Mouse (Mus musculus) ovary, adult 18-20 months (tissue): ENCODE measurements around the gene Tspan31.
"Not testable (repeated sequence)": the region's sequence is repeated elsewhere in the genome, so short reads cannot be mapped to it uniquely, and the experiment has no call there.

ENCODE experiments used
- DNase-seq: peaks from one replicate; pipeline ENCODE4 v3.0.0; 2022; ENCODE audit warnings: low spot score, mixed read lengths

Gene Tspan31

DNA sequence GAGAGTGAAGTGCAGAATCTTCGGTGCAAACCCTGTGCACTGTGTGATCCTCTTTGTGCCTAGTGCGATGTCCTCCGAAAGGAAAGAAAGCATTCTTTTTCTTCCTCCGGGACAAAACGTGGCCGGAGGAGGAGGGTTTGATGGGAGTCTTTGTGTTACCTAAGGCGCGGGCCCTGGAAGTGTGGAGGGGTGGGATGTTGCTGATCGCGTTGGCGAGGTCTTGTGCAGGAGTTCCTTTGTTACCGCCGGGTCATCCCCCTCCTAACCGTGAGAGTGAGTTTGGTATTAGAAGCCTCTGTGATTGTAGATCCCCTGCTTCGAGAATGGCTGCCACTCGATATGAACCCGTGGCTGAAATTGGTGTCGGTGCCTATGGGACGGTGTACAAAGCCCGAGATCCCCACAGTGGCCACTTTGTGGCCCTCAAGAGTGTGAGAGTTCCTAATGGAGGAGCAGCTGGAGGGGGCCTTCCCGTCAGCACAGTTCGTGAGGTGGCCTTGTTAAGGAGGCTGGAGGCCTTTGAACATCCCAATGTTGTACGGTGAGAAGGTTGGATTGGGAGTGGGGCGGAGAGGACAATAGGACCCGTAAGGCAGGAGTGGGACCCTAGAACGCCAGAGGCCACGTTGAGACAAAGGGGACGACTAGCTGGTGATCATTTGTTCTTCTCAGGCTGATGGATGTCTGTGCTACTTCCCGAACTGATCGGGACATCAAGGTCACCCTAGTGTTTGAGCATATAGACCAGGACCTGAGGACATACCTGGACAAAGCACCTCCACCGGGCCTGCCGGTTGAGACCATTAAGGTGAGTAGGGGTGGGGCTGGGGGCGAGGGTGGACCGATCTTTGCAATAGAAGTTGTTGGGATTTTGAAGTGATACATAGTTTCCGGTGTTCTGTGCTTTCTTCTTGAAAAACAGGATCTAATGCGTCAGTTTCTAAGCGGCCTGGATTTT lies 5.9 kb downstream of the Tspan31 start:
- no peak for DNase-seq

DNA sequence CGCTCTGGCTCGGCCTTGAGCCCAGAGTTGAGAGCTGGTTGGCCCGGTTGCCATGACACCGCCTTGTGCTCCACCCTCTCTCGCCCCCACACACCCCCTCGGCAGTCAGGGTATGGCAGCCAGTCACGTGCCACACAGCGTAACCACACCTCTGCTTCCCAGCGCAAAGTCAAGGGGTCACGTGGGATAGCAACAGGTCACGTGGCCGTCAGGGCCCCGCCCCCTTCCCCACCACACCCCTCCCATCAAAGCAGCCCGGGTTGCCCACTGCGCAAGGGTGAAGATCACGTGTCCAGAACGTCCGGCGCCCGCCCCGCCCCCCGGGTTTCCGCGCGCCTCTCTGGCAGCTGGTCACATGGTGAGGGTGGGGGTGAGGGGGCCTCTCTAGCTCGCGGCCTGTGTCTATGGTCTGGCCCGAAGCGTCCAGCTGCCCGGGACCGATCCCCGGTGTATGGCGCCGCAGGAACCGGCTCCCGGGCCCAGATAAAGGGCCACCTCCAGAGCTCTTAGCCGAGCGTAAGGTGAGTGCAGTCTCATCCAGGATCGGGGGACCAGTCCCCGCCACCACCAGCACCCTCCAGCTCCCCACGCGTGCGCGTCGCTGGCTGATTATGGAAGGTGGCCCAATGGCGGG lies 6.7 kb downstream of the Tspan31 start, which contains the start of gene Cdk4:
Cdk4 (plus strand) TSS at position 296 of the 634 bp plus-strand sequence.
- DNase-seq = peak; percentile 98

DNA sequence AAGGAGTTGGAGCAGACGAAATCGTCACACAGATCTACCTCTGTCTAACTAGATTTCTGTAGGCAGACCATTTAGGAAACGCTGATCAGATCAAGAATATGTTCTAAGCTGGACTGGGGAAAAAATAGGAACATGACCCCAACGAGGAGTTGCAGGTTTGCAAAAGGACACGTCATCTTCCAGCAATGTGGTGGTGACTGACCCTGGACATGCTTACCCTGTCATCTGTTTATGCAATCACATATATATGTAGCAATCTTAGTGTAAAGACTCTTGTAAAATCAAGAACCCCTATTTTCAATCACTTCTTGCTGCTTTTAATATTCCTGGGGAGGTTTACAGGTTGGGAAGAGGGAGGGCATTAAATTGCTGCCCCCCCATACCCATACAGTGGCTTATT lies 7.6 kb downstream of the Tspan31 start:
- DNase-seq = no peak

DNA sequence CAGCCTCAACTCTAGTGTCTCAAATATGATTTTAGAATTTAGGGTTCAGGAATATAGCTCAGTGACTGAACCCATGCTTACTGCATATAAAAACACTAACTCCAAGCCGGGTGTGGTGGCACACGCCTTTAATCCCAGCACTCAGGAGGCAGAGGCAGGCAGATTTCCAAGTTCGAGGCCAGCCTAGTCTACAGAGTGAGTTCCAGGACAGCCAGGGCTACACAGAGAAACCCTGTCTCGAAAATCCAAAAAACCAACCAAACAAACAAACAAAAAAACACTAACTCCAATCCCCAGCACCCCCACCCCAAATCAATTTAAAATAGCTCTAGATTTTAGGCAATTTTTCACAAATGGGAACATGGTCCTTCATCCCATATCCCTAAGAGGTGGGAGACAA lies 8.0 kb downstream of the Tspan31 start:
- DNase-seq = not testable (repeated sequence)

DNA sequence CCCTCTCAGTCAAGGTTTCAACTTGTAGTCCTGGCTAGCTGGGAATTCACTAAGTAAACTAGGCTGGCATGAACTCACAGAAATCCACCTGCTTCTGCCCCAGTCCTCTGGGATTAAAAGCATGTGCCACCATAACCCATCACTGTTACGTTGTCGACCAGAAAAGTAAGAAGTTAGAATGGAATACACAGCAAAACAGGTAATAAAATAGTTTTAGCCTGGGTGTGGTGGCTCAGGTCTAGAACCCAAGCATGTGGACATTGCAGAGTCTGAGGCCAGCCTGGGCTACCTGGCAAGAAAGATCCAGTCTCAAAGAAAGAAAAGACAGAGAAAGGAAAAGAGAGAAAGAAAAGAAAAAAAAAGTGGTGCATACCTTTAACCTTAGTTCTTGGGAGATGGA lies 8.6 kb downstream of the Tspan31 start:
- no peak for DNase-seq

DNA sequence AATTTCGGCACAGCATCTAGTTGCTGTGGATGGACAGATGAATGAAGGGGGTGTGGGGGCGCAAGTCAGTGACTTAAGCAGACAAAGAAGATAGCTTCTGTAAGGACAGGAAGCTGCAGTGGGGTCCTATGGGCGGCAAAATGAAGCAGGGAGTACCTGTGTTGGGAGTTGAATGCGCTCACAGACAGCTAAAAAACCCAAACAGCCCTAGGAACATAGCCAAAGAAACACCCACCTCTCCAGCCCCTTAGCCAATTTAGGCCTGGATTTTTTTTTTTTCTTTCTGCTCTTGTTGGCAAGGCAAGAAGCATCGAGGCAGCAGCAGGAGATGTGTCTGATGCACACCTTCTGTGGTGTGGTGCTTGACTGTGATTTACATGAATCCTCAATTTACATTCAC lies 9.0 kb downstream of the Tspan31 start:
- no peak for DNase-seq

DNA sequence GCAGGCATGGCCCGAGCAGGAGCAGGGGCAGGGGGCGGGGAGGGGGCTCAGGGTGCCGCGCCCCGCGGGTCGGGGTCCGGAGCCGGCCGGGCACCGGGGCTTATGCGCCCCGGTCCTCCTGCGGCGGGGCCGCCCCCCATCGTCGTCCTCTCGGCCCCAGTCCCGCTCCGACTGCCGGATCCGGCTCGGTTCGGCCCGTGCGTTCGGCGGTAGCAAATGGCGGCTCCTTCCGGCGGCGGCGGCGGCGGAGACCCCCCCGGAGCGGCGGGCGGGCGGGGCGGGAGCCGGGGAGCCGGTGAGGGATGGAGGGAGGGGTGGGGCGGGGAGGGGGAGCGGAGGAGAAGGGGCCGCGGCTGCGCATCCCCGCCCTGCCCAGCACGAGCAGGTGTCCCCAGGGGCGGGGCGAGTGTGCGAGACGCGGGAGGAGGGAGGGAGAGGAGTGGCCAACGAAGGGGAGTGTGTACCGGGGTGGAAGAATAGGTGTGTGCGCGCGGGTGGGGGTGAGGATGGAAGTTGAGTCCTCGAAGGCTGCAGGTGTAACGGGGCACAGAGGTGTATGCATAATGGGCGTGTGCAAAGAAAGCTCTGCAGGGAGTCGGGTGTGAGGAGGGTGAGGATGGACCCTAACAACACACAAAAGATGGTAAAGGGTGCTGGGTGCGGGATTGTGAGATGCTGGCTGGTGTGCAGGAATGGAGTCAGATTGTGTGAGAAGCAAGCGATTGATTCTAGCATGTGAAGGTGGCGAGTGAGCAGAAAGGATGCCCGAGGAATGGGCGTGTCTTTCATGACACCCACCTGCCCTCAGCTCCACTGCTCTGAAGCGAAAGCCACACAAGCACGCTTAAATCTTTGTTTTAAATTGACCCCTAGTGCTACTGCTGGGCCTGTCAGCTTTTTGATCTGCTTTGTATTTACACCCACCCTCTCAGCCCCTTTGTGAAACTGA lies 9.8 kb downstream of the Tspan31 start, which contains the start of gene March9:
March9 (minus strand) TSS at position 217 of the 949 bp plus-strand sequence.
- DNase-seq = peak; percentile 71

DNA sequence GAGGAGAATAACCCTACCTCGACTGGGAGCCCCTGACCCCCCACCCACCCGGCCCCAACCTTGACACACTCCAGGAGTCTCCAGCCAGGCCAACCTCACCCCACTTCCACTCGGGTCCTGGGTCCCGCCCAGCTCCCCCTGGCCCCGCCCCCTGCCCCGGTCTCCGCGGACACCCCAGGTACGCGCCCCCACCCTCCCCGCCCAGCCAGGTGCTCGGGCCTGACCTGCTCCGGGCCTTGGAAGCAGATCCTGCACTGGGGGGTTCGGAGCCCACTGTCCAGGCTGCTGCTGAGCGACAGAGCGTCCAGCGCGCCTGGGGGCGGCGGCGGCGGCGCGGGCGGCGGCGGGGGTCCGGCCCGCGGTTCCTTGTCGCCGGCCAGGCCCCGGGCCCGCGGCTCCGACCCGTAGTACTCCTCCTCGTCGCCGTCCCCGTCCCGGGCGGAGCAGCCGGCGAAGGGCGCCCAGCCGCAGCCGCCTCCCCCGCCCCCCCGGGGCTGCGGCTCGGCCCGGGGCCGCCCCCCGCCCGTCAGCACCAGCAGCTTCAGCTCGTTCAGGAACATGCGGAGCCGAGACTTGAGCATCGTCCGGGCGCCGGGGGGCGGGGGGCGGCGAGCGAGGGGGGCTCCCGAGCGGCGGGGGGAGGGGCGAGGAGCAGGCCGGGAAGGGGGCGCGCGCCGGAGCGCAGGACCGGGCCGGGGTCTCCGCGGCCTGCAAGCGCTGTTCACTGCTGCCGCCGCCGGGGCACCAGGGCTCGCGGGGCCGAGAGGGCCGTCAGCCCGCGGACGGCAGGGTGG lies 10.7 kb downstream of the Tspan31 start:
- no peak for DNase-seq

DNA sequence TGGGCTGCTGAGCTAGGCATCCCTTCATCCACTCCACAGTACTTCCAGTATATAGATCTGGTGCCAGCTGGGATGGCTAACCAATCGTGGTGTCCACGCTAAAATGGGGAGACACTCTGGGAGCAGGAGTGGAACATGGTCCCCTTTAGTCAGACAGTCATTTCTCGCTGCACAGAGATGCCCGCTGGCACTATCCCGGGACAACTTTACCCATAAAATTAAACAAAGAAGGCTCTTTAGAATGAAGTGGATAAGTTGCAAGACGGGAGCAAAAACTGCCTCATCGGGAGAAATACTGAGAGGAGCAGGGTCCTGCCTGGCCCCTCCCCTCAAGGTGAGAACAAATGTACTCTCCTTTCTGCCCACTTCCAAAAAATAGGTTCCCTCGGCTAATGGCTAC lies 11.4 kb downstream of the Tspan31 start:
- DNase-seq = no peak

DNA sequence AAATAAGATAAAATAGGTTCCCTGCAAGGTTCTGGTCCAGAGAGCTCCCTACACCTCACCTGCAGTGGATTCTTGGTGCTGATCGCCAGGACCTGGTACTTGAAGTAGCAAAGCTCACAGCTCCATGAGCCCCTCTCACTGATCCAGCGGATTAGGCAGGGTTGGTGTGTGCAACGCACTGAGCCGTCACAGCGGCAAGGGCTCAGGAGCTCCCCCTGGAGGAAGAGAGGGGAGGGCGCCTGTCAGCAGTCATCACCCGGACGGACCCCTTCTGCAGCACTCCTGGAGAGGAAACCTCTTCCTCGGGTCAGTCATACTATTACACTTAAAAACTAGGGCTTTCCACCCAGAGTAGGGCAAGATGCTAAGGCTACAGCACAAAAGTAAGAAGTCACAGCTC lies 11.9 kb downstream of the Tspan31 start:
- DNase-seq = peak; percentile 48

DNA sequence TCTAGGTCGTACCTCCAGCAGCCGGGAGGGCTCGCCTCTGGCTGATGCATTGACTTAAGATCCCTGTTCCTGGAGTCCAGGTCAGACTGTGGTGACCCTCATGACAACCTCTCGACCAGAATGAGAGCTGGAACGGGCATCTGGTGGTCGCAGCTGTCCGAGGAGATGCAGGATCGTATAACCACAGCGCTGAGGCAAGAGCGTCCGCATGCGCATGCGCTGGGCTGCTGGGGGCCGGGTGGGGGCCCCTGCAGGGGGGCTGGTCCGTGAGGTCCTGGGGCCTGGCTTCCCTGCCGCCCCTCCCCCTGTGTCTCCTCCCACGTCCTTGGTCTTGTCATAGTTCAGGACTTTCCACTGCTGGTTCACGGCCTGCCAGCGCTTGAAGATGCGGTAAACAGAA lies 13.6 kb downstream of the Tspan31 start:
- DNase-seq = no peak

DNA sequence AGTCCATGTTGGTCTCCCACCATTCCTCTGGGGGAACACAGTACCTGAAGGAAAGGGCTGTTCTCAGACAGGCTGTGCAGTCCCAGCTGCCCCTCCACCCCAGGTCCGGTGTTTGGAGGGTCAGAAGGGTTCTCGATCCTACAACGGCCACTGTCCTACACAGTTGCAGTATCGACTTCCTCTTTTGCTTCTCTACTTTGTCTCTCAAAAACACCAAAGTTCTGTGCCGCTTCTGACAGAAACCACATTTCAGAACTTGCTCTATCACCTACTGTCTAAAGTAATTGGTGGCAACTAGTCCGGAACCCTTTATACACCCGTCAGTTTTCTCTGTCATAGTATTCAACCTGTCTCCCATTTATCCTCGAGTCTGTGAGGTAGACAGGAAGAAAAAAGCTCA lies 14.7 kb downstream of the Tspan31 start:
- no peak for DNase-seq

DNA sequence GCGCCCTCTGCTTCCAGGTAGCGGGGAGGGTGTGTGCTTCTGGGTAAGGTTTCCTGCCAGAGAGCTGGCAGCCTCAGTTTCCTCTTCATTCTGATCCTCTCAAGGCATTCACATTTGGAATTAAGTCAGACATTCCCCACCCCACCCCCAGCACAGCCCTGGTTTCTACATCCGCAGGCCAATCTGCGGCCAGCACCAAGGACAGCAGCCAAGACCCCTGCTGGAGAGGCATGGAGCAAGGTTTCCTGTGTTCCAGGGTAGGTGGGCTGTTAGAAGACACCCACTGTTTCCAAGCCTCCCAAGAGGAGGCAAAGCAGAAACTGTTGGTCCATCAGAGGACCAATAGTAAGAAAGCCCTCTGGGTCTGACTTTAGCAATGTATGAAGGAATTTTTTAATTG lies 15.4 kb downstream of the Tspan31 start:
- DNase-seq = no peak

DNA sequence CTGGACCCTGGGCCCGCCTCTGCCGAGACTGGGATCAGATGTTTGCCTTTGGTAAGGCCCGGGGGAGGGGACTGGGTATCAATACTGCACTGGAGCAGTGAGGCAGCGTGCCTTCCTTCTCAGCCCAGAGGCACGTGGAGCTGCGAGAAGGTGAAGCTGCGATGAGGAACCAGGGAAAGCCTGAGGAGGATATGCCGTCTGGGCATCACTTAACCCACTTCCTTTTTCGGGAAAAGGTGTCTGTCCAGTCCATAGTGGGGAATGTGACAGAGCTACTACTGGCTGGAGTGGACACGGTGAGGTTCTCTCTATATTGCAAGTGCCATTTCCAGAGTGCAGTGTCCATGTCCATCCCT lies 20.0 kb downstream of the Tspan31 start:
- DNase-seq = no peak

DNA sequence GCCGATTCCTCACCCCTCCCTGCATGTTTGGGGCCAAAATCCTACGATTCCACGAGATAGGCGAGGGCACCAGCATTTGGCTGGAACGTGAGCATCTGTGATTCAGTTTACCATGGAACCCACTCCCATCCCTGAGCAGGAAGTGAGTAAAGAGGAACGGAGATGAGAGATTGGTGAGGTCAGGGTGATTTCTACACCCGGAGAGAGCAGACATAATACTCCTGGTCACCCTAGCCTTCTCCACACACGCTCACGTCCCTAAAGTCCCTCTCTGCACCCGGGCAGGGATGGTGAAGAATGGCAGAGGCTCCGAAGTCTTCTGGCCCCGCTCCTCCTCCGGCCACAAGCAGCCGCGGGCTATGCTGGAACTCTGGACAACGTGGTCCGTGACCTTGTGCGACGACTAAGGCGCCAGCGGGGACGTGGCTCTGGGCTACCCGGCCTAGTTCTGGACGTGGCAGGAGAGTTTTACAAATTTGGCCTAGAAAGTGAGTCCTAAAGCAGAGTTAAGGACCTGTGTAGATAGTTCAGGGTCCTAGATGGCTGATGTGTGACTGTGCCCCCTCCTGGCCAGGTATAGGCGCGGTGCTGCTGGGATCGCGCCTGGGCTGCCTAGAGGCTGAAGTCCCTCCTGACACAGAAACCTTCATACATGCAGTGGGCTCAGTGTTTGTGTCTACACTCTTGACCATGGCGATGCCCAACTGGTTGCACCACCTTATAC lies 20.5 kb downstream of the Tspan31 start:
- no peak for DNase-seq

DNA sequence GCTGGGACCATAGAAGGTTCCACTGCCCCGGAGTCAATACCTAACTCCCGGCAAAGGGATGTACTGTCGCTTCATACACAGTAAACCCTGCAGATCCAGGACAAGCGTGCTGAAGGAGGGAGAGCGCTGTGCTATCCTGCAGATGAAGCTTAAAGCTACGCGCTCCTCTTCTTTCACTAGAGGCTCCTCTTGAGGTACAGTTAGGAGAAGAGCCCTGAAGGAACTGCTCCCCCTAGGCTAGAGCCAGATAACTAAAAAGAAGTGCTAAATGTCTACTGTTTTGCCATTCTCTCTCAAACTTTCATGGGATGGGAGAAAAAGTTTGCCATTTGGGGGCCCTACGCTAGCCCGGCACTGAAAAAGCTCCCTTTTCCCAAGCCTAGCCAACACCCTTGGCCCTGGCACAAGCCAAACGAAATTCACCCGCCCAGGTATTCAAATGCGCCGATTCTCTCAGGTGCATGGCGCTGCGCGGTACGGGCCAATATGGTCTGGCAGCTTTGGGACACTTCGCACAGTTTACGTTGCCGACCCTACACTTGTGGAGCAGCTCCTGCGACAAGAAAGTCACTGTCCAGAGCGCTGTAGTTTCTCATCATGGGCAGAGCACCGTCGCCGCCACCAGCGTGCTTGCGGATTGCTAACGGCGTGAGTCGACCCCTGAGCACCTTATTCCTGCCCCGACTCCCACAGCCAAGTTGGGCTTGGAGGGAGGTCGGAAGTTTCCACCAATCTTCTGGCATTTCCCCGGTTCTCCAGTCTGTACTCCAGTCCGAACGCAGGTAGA lies 21.3 kb downstream of the Tspan31 start:
- DNase-seq = no peak

DNA sequence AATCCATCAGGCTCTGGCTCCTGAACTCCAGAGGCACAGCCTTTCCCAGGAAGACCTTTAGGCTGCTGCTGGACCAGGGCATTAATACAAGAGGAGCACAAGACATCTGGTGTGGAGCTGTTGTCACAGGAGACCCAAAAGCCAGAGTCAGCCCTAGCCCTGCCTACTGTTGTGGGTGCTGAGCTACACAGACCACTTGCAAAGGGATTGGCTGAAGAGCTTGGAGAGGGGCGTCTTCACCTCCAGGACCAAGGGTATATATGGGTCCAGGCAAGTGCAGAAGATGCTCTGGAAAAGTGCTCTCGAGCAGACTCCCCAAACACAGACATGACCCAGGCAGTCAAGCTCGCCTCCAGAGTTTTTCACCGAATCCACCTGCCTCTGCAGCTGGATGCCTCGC lies 22.1 kb downstream of the Tspan31 start, which contains the start of gene Cyp27b1:
Cyp27b1 (plus strand) TSS at position 297 of the 400 bp plus-strand sequence.
- DNase-seq = no peak

DNA sequence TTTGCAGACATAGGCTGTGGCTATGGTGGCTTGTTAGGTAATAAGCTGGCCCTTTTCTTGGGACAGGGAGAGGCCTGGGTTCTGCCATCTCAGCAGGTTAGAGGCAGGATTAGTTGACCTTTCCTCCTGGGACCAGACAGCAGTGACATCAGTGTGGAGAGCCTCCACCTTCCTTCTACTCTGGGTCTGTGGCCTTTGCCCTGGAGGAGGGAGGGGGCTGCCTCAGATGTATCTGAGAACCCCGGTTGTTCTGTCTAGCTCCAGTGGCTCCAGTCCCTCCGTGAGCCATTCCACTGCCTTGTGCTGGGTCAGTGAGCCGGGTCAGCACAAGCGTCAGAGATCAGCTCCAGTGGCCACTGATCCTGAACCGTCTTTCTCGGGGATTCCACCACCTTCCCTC lies 26.9 kb downstream of the Tspan31 start:
- DNase-seq = no peak

DNA sequence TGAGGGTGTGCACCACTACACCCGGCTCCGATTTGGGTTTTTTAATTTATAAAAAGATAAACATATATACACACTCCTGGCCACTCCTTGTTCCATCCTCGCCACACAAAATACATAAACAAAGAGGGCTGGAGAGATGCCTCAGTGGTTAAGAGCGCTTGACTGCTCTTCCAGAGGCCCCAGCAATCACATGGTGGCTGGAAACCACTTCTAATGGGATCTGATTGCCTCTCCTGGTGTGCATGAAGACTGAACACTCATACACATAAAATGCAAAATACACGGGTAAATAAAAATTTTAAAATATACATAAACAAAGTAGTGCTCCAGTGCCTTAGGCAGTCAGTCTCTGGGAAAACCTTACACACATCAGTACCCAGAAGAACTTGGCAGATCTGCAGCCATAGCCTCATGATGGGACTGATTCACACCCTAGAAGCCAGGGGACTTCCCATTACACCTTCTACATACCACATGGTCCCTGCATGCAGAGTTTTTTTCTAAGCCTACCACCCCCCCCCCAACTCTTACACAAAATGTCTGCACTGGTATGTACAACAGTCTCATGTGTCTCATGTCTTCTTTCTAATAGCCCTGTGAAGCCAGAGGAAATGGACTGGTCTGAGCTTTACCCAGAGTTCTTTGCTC lies 27.5 kb downstream of the Tspan31 start:
- no peak for DNase-seq
